Comparison of ENCODE assay signal across 15 mouse cellular contexts in the genomic region with DNA sequence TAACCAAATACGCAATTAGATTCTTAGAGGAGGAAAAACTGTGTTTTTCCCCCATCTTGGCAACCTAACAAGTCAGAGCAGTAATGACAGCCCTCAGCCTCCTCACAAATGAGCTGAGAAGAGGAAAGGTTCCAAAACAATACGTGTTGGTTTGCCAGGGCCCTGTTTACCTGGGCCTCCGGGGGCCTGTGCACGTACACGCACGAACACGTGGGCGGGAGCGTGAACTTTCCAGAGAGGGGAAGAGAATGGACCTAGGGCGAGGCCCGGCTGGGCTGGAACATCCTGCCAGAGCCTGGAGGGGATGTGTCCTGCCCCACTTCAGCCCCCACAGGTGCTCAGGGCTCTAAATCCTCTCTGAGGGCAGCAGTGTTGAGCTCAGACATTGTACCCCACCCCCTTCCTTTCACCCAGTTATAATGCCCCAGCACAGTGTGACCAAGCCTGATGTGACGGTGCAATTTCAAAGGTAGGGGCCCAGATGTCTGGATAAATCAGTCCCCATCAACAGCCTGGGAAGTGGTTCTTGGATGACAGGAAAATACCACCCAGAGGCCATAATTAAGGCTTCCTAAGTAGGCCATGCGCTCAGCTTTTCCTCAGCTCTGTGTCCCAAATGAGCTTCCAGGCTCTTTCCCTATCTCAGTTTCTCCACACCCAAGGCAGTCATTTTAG. TPM values are rescaled to one million over a fixed set of nuclear protein-coding genes. Genes with fewer than 3 reads are reported as not detected.
DNase-seq lines count a peak whose midpoint lies in the region; ATAC-seq and TF ChIP-seq lines count a peak whose summit lies in the region.
"Had no signal": no experiment of that assay in that cellular context is flagged by ENCODE, and none has a peak within 500 bp of the region (broad histone marks: within the 10 kb centered on the region; RNA-seq: fewer than 3 reads in every experiment).

No protein-coding gene starts in this region.

- no peak for DNase-seq in left cerebral cortex, adult 2 months (ENCODE audit: extremely low spot score in 1 of 2, low spot score in 2 of 2)
- no peak for DNase-seq in left cerebral cortex, adult 18-20 months (ENCODE audit: low spot score in 2 of 2)
- no peak for DNase-seq in heart, embryonic 10.5 days (ENCODE audit: low spot score)
- DNase-seq in spleen, postnatal 14 days (ENCODE audit: low spot score in 2 of 2): no peak
- no peak for DNase-seq in urinary bladder, postnatal 10 days (ENCODE audit: low spot score)
- DNase-seq: adrenal gland, adult 2 months; cerebellum, postnatal 14 days; kidney, postnatal 10 days; right cerebral cortex, postnatal 14 days; thymus, postnatal 14 days had no signal

- H3K27ac ChIP-seq in left cerebral cortex, adult 2 months: 0 out of 2 replicates have a peak overlapping the region, but pooled peaks have one; percentile 19
- H3K27ac ChIP-seq in heart, embryonic 10.5 days: 0 out of 2 replicates have a peak overlapping the region, but pooled peaks have one; percentile 47
- peak overlapping the region; percentile 70 for H3K27ac ChIP-seq in limb, embryonic 13.5 days
- no peak overlapping the region for H3K27ac ChIP-seq in forebrain, embryonic 15.5 days (replicated peaks)
- H3K27ac ChIP-seq: liver, embryonic 12.5 days had no signal

- no peak for TF ChIP-seq CTCF in left cerebral cortex, adult 2 months (IDR thresholded peaks at IDR 0.05)

- H3K4me2 ChIP-seq in limb, embryonic 13.5 days (replicated peaks): no peak overlapping the region
- no peak overlapping the region for H3K4me2 ChIP-seq in forebrain, embryonic 15.5 days (replicated peaks)
- H3K4me2 ChIP-seq: liver, embryonic 12.5 days had no signal

- peak; percentile 46 for ATAC-seq in activated CD4-positive, CD25-positive, alpha-beta regulatory T cell, adult 4 months
- ATAC-seq in limb, embryonic 13.5 days (ENCODE audit: low FRiP score, low read depth): no peak; the same call in 1 of the 2 replicates
- no peak for ATAC-seq in forebrain, embryonic 15.5 days (replicated peaks)
- ATAC-seq: liver, embryonic 12.5 days had no signal

- peaks cover 31% of the 10 kb centered on the region; the same call in 1 of the 2 replicates for H3K4me1 ChIP-seq in heart, embryonic 10.5 days
- H3K4me1 ChIP-seq in limb, embryonic 13.5 days: peaks cover 30% of the 10 kb centered on the region
- H3K4me1 ChIP-seq in forebrain, embryonic 15.5 days: peaks cover 23% of the 10 kb centered on the region
- H3K4me1 ChIP-seq: liver, embryonic 12.5 days had no signal

- no peak overlapping the region for H3K9ac ChIP-seq in limb, embryonic 13.5 days
- H3K9ac ChIP-seq in forebrain, embryonic 15.5 days (replicated peaks): no peak overlapping the region
- H3K9ac ChIP-seq: liver, embryonic 12.5 days had no signal

- 71% methylated on average over 13 of the region's 13 CpGs for WGBS in heart, embryonic 10.5 days
- whole genome bisulfite sequencing in limb, embryonic 13.5 days: 63% methylated on average over 13 of the region's 13 CpGs
- WGBS in forebrain, embryonic 15.5 days: 65% methylated on average over 13 of the region's 13 CpGs

- H3K27me3 ChIP-seq in heart, embryonic 10.5 days (ENCODE audit: insufficient read depth, poor library complexity, severe bottlenecking): no peaks in the 10 kb centered on the region; the same call in 1 of the 2 replicates
- no peaks in the 10 kb centered on the region for H3K27me3 ChIP-seq in limb, embryonic 13.5 days
- H3K27me3 ChIP-seq in forebrain, embryonic 15.5 days: no peaks in the 10 kb centered on the region
- H3K27me3 ChIP-seq: liver, embryonic 12.5 days had no signal

- intact Hi-C loops in left cerebral cortex, adult 2 months (cut with DNase I): no loop called here

- H3K4me3 ChIP-seq in left cerebral cortex, adult 2 months: no peak overlapping the region
- no peak overlapping the region for H3K4me3 ChIP-seq in heart, embryonic 10.5 days
- no peak overlapping the region for H3K4me3 ChIP-seq in limb, embryonic 13.5 days
- no peak overlapping the region for H3K4me3 ChIP-seq in forebrain, embryonic 15.5 days
- H3K4me3 ChIP-seq: liver, embryonic 12.5 days had no signal

- no peaks in the 10 kb centered on the region for H3K9me3 ChIP-seq in heart, embryonic 10.5 days
- H3K9me3 ChIP-seq in limb, embryonic 13.5 days: no peaks in the 10 kb centered on the region
- H3K9me3 ChIP-seq in forebrain, embryonic 15.5 days: no peaks in the 10 kb centered on the region
- H3K9me3 ChIP-seq: G1E; liver, embryonic 12.5 days had no signal

- H3K36me3 ChIP-seq in heart, embryonic 10.5 days: no peaks in the 10 kb centered on the region
- no peaks in the 10 kb centered on the region for H3K36me3 ChIP-seq in limb, embryonic 13.5 days
- H3K36me3 ChIP-seq in forebrain, embryonic 15.5 days: no peaks in the 10 kb centered on the region
- H3K36me3 ChIP-seq: G1E; liver, embryonic 12.5 days had no signal

RNA-seq across cellular contexts. Expression of a gene that starts 53.4 kb away (rescaled TPM):
- 10 to 100 TPM; 17.7 to 18.4 TPM for total RNA-seq in left cerebral cortex, adult 2 months (2021)
- total RNA-seq in left cerebral cortex, adult 18-20 months (2021): 10 to 100 TPM; 20.5 to 21.0 TPM
- under 1 TPM in 1 of 2 experiments, not detected in 1; 0.13 TPM for polyA plus RNA-seq in activated CD4-positive, CD25-positive, alpha-beta regulatory T cell, adult 4 months (2017; shearing (Covaris generic))
- 12.2 and 15.2 TPM in 2 replicates for polyA plus RNA-seq in heart, embryonic 10.5 days (2016; fragmentation: Nextera tagmentation; extraction: Ambion mirVana)
- 21.8 and 22.7 TPM in 2 replicates for polyA plus RNA-seq in limb, embryonic 13.5 days (2015; fragmentation: Nextera tagmentation; extraction: Ambion mirVana)
- polyA plus RNA-seq in forebrain, embryonic 15.5 days (2015; fragmentation: Nextera tagmentation; extraction: Ambion mirVana): 38.2 and 38.6 TPM in 2 replicates
- polyA plus RNA-seq: G1E had no signal

Comparison
In these comparisons a context has a peak if more than half of its experiments do, and no peak if none do; other contexts are left out.
1. RNA of a gene that starts 53.4 kb away (polyA plus RNA-seq): 38.2 to 38.6 TPM in forebrain, embryonic 15.5 days, 21.8 to 22.7 TPM in limb, embryonic 13.5 days and 12.2 to 15.2 TPM in heart, embryonic 10.5 days; 0.13 TPM in activated CD4-positive, CD25-positive, alpha-beta regulatory T cell, adult 4 months; every median in the first group is over 10 times any median in the second.